Mouse (Mus musculus): Measurements from ENCODE around the gene Gpa33. TPM values are rescaled to one million over a fixed set of nuclear protein-coding genes. Genes with fewer than 3 reads are reported as not detected.

Gene Gpa33
- not detected for polyA plus RNA-seq (2017; shearing (Covaris generic))

GRCm38 (mm10) chr1:166130224-166130860 is at the start of gene Gpa33:
TSS of gene Gpa33 (plus strand) at chr1:166130238.

GRCm38 (mm10) chr1:166127719-166128118 is 2.3 kb upstream of the Gpa33 start, which contains the start of gene Dusp27:
TSS of gene Dusp27 (minus strand) at chr1:166127922.

Other genes with a start within 250 kb of the Gpa33 start
- gene Pou2f1, start 127.6 kb upstream of the Gpa33 start, polyA plus RNA-seq (2017; shearing (Covaris generic)) = 10 to 100 TPM; 18.8 to 20.8 TPM
- under 1 TPM in 1 of 2 experiments, not detected in 1; 0.27 TPM for gene Dusp27, start 2.3 kb upstream of the Gpa33 start, polyA plus RNA-seq (2017; shearing (Covaris generic))
- not detected for gene Mael, start 108.5 kb downstream of the Gpa33 start, polyA plus RNA-seq (2017; shearing (Covaris generic))
- under 1 TPM in 1 of 2 experiments, not detected in 1; 0.26 TPM for gene Ildr2, start 123.9 kb downstream of the Gpa33 start, polyA plus RNA-seq (2017; shearing (Covaris generic))
- 10 to 100 TPM; 52.7 to 60.4 TPM for gene Tada1, start 248.9 kb downstream of the Gpa33 start, polyA plus RNA-seq (2017; shearing (Covaris generic))

Data from activated CD4-positive, CD25-positive, alpha-beta regulatory T cell (primary cell).